Mouse (Mus musculus) cortical plate, adult 2 months (tissue): Measurements from ENCODE around the gene Clstn2. TPM values are rescaled to one million over a fixed set of nuclear protein-coding genes. Genes with fewer than 3 reads are reported as not detected.

Experiments
- H3K27ac ChIP-seq: fragments of 200-500 bp; 2 replicates; pipeline ENCODE4 v1.5.1; 2012; ENCODE audit warnings: low read length, control low read depth, inconsistent platforms; ENCODE audit not compliant: insufficient read depth
- H3K4me1 ChIP-seq: fragments of 200-500 bp; 2 replicates; pipeline ENCODE4 v1.6.1; 2011; ENCODE audit warnings: low read length; ENCODE audit not compliant: control insufficient read depth, insufficient read depth
- H3K4me3 ChIP-seq: fragments of 200-500 bp; 2 replicates; pipeline ENCODE4 v1.5.1; 2011; ENCODE audit warnings: mild to moderate bottlenecking, low read length, control low read depth; ENCODE audit not compliant: insufficient read depth
- CTCF ChIP-seq: fragments of 200-500 bp; IDR thresholded peaks from 2 replicates; pipeline ENCODE4 v1.5.1; 2011; ENCODE audit warnings: mild to moderate bottlenecking, control low read depth, low read length; ENCODE audit not compliant: insufficient read depth; ENCODE audit errors: extremely low read depth
- POLR2A ChIP-seq: fragments of 200-500 bp; IDR thresholded peaks from 2 replicates; pipeline ENCODE4 v1.6.1; 2011; ENCODE audit warnings: mild to moderate bottlenecking, low read length, control low read depth; ENCODE audit not compliant: insufficient read depth; ENCODE audit errors: extremely low read depth
- polyA plus RNA-seq: library from polyadenylated mRNA; depleted of rRNA; stranded (reverse); fragments of >200 nt; gene quantifications from 2 replicates; pipeline ENCODE4 v1.2.3, GENCODE M21; 2012

Clstn2 gene
- polyA plus RNA-seq, 1 experiment, result 50.8 TPM

GRCm38 (mm10) chr9:97439872-97440636, 592.9 kb downstream of the Clstn2 start:
- Histone ChIP-seq H3K4me1 (peaks cover 1% of the 10 kb centered on the region; the same call in 1 of the 2 replicates), H3K27ac (no peak overlapping the region)

GRCm38 (mm10) chr9:97434666-97435065, 598.3 kb downstream of the Clstn2 start:
- no peak overlapping the region for H3K4me3 ChIP-seq
- no peak overlapping the region for H3K27ac ChIP-seq
- TF ChIP-seq CTCF, result no peak
- TF ChIP-seq POLR2A, result no peak
- no peaks in the 10 kb centered on the region for H3K4me1 ChIP-seq

More at GRCm38 (mm10) chr9:97439872-97440636, 592.9 kb downstream of the Clstn2 start:
- H3K4me3 ChIP-seq, result no peak overlapping the region
- TF ChIP-seq POLR2A (no peak), CTCF (no peak)

GRCm38 (mm10) chr9:97429885-97430449, 603.0 kb downstream of the Clstn2 start:
- H3K27ac ChIP-seq, result no peak overlapping the region
- TF ChIP-seq CTCF (no peak), POLR2A (no peak)
- peaks cover 2% of the 10 kb centered on the region; the same call in 1 of the 2 replicates for H3K4me1 ChIP-seq

GRCm38 (mm10) chr9:97428127-97428526, 604.9 kb downstream of the Clstn2 start:
- Histone ChIP-seq H3K27ac (peak overlapping the region; percentile 57; the same call in 1 of the 2 replicates), H3K4me1 (peaks cover 2% of the 10 kb centered on the region; the same call in 1 of the 2 replicates), H3K4me3 (no peak overlapping the region)
- TF ChIP-seq POLR2A (no peak), CTCF (no peak)

More at GRCm38 (mm10) chr9:97429885-97430449, 603.0 kb downstream of the Clstn2 start:
- no peak overlapping the region for H3K4me3 ChIP-seq

GRCm38 (mm10) chr9:97420896-97421295, 612.1 kb downstream of the Clstn2 start:
- TF ChIP-seq POLR2A, result no peak

GRCm38 (mm10) chr9:97414876-97415668, 617.9 kb downstream of the Clstn2 start:
- Histone ChIP-seq H3K4me3 (no peak overlapping the region), H3K4me1 (no peaks in the 10 kb centered on the region), H3K27ac (no peak overlapping the region)
- TF ChIP-seq CTCF, result no peak
- TF ChIP-seq POLR2A, result no peak

More at GRCm38 (mm10) chr9:97420896-97421295, 612.1 kb downstream of the Clstn2 start:
- Histone ChIP-seq H3K27ac (no peak overlapping the region), H3K4me1 (no peaks in the 10 kb centered on the region), H3K4me3 (no peak overlapping the region)

- H3K4me1 ChIP-seq, result no peaks in the 10 kb centered on the region
- H3K4me3 ChIP-seq, result no peak overlapping the region
- TF ChIP-seq POLR2A (no peak), CTCF (no peak)
- H3K27ac ChIP-seq, result no peak overlapping the region
These were observed 624.8 kb downstream of the Clstn2 start for GRCm38 (mm10) chr9:97408142-97408541.
